31 mouse cellular contexts compared by ENCODE assay signal in genomic region chr9:108469845-108470244, GRCm38 (mm10). TPM values are rescaled to one million over a fixed set of nuclear protein-coding genes. Genes with fewer than 3 reads are reported as not detected.
DNase-seq lines count a peak whose midpoint lies in the region; ATAC-seq and TF ChIP-seq lines count a peak whose summit lies in the region.
"Had no signal": no experiment of that assay in that cellular context is flagged by ENCODE, and none has a peak within 500 bp of the region (broad histone marks: within the 10 kb centered on the region; RNA-seq: fewer than 3 reads in every experiment).

No protein-coding gene starts in this region.

- TF ChIP-seq POLR2A in heart, adult 2 months (IDR thresholded peaks at IDR 0.05; ENCODE audit: insufficient read depth, low read depth, low read length) = no peak
- peak; percentile 34; the same call in 1 of the 2 replicates for TF ChIP-seq POLR2A in testis, adult 2 months (IDR thresholded peaks at IDR 0.05; ENCODE audit: control insufficient read depth, low read depth, low read length)

- H3K27me3 ChIP-seq in heart, adult 2 months (ENCODE audit: control insufficient read depth, insufficient read depth, low read length) = no peaks in the 10 kb centered on the region
- H3K27me3 ChIP-seq in lung, embryonic 16.5 days (ENCODE audit: control insufficient read depth, insufficient read depth, low read depth, low read length) = no peaks in the 10 kb centered on the region
- H3K27me3 ChIP-seq in testis, adult 2 months (ENCODE audit: control insufficient read depth, insufficient read depth, low read length) = no peaks in the 10 kb centered on the region
- no peaks in the 10 kb centered on the region for H3K27me3 ChIP-seq in forebrain, embryonic 15.5 days
- H3K27me3 ChIP-seq: embryonic facial prominence, embryonic 15.5 days; heart, embryonic 15.5 days had no signal

- no peaks in the 10 kb centered on the region for H3K79me2 ChIP-seq in heart, adult 2 months (replicated peaks; ENCODE audit: control insufficient read depth, insufficient read depth, low read length)

- no peaks in the 10 kb centered on the region for H3K4me1 ChIP-seq in heart, adult 2 months (ENCODE audit: control insufficient read depth, insufficient read depth, low read length)
- peaks cover 4% of the 10 kb centered on the region for H3K4me1 ChIP-seq in lung, embryonic 16.5 days (replicated peaks; ENCODE audit: control insufficient read depth, insufficient read depth, low read length)
- H3K4me1 ChIP-seq in testis, adult 2 months (ENCODE audit: control insufficient read depth, insufficient read depth, low read length) = peaks cover 4% of the 10 kb centered on the region; the same call in 1 of the 2 replicates
- H3K4me1 ChIP-seq in forebrain, embryonic 15.5 days = no peaks in the 10 kb centered on the region
- H3K4me1 ChIP-seq: embryonic facial prominence, embryonic 15.5 days; forebrain, embryonic 10.5 days; heart, embryonic 15.5 days had no signal

- intact Hi-C loops in heart, adult 2 months (cut with DNase I) = no loop called here

- peak; percentile 70 for DNase-seq in heart, adult 11 months
- no peak for DNase-seq in heart, adult 2 months
- no peak for DNase-seq in lung, postnatal 14 days
- DNase-seq in testis, postnatal 10 days (ENCODE audit: low spot score) = no peak
- DNase-seq: adrenal gland, postnatal 10 days; B cell, adult 2 months; cerebellum, adult 11 months; cerebellum, adult 8-10 months; cerebellum, postnatal 14 days; embryo, embryonic 11 days; gastrocnemius, postnatal 36 days; heart, adult 18-20 months; heart, postnatal 14 days had no signal

- TF ChIP-seq CTCF in heart, adult 2 months (IDR thresholded peaks at IDR 0.05) = no peak
- TF ChIP-seq CTCF in testis, adult 2 months (IDR thresholded peaks at IDR 0.05; ENCODE audit: control insufficient read depth, insufficient read depth, insufficient replicate concordance, low read depth, low read length) = no peak

- 59% methylated on average over 4 of the region's 4 CpGs for WGBS in heart, adult 2 months
- 43% methylated on average over 4 of the region's 4 CpGs for WGBS in lung, embryonic 16.5 days
- 79% methylated on average over 4 of the region's 4 CpGs for WGBS in forebrain, embryonic 15.5 days

- no peak for ATAC-seq in lung, embryonic 16.5 days (ENCODE audit: low read depth)
- ATAC-seq in forebrain, embryonic 15.5 days (replicated peaks) = no peak
- ATAC-seq: CD4-positive, CD25-positive, alpha-beta regulatory T cell, adult 4 months; forebrain, embryonic 14.5 days had no signal

- H3K27ac ChIP-seq in heart, adult 2 months = no peak overlapping the region
- peak overlapping the region; percentile 33; the same call in 1 of the 2 replicates for H3K27ac ChIP-seq in lung, embryonic 16.5 days (ENCODE audit: low read length)
- peak overlapping the region; percentile 80 for H3K27ac ChIP-seq in testis, adult 2 months (ENCODE audit: control insufficient read depth, insufficient read depth, low read depth, low read length)
- no peak overlapping the region for H3K27ac ChIP-seq in forebrain, embryonic 15.5 days (replicated peaks)
- H3K27ac ChIP-seq: embryonic facial prominence, embryonic 15.5 days; forebrain, embryonic 10.5 days; heart, embryonic 15.5 days; hindbrain, embryonic 14.5 days had no signal

- no peak for TF ChIP-seq EP300 in heart, adult 2 months (IDR thresholded peaks at IDR 0.05; ENCODE audit: insufficient read depth, low read depth, low read length)

- no peaks in the 10 kb centered on the region for H3K9me3 ChIP-seq in lung, embryonic 16.5 days (ENCODE audit: control insufficient read depth, low read length)
- H3K9me3 ChIP-seq in forebrain, embryonic 15.5 days = no peaks in the 10 kb centered on the region
- H3K9me3 ChIP-seq: embryonic facial prominence, embryonic 15.5 days; forebrain, embryonic 10.5 days; G1E; heart, embryonic 15.5 days had no signal

- no peak overlapping the region for H3K4me2 ChIP-seq in lung, embryonic 16.5 days (ENCODE audit: low read depth, low read length)
- no peak overlapping the region for H3K4me2 ChIP-seq in forebrain, embryonic 15.5 days (replicated peaks)
- H3K4me2 ChIP-seq: embryonic facial prominence, embryonic 15.5 days; heart, embryonic 11.5 days; heart, embryonic 15.5 days; hindbrain, embryonic 14.5 days had no signal

- H3K36me3 ChIP-seq in heart, adult 2 months (ENCODE audit: control insufficient read depth, insufficient read depth, low read length) = no peaks in the 10 kb centered on the region
- H3K36me3 ChIP-seq in lung, embryonic 16.5 days (ENCODE audit: control insufficient read depth, insufficient read depth, low read length) = peaks cover 11% of the 10 kb centered on the region
- H3K36me3 ChIP-seq in testis, adult 2 months (ENCODE audit: control insufficient read depth, insufficient read depth, low read length) = no peaks in the 10 kb centered on the region
- peaks cover 22% of the 10 kb centered on the region for H3K36me3 ChIP-seq in forebrain, embryonic 15.5 days

- no peak overlapping the region for H3K9ac ChIP-seq in heart, adult 2 months (ENCODE audit: low read depth, low read length)
- H3K9ac ChIP-seq in lung, embryonic 16.5 days (ENCODE audit: low read length) = no peak overlapping the region
- no peak overlapping the region for H3K9ac ChIP-seq in forebrain, embryonic 15.5 days (replicated peaks)
- H3K9ac ChIP-seq: embryonic facial prominence, embryonic 15.5 days; heart, embryonic 15.5 days; hindbrain, embryonic 14.5 days had no signal

- H3K4me3 ChIP-seq in heart, adult 2 months = no peak overlapping the region
- H3K4me3 ChIP-seq in lung, embryonic 16.5 days (ENCODE audit: low read length) = no peak overlapping the region
- no peak overlapping the region for H3K4me3 ChIP-seq in testis, adult 2 months (ENCODE audit: control insufficient read depth, low read depth, low read length)
- H3K4me3 ChIP-seq in forebrain, embryonic 15.5 days = no peak overlapping the region
- H3K4me3 ChIP-seq: embryonic facial prominence, embryonic 15.5 days; erythroblast, embryonic 14.5 days; forebrain, embryonic 10.5 days; heart, embryonic 15.5 days had no signal

RNA-seq across cellular contexts. Expression of gene Klhdc8b, which starts 8.5 kb away (rescaled TPM):
- total RNA-seq in heart, adult 2 months (2021) = 1 to 10 TPM; 4.9 to 5.8 TPM
- polyA plus RNA-seq in heart, adult 2 months (2012; rRNA removed) = 21.5 and 26.6 TPM in 2 replicates
- polyA plus RNA-seq in lung, embryonic 16.5 days (2015; fragmentation: Nextera tagmentation; extraction: Ambion mirVana) = 76.6 and 89.7 TPM in 2 replicates
- 15.2 and 18.7 TPM in 2 replicates for polyA plus RNA-seq in testis, adult 2 months (2012; rRNA removed)
- polyA plus RNA-seq in forebrain, embryonic 15.5 days (2015; fragmentation: Nextera tagmentation; extraction: Ambion mirVana) = 55.7 and 62.2 TPM in 2 replicates

RNA-seq across cellular contexts. Expression of gene Ccdc71, which starts 9.5 kb away (rescaled TPM):
- 10 to 100 TPM; 22.5 to 26.6 TPM for total RNA-seq in heart, adult 2 months (2021)
- polyA plus RNA-seq in heart, adult 2 months (2012; rRNA removed) = 14.7 and 16.7 TPM in 2 replicates
- 50.7 and 58.0 TPM in 2 replicates for polyA plus RNA-seq in lung, embryonic 16.5 days (2015; fragmentation: Nextera tagmentation; extraction: Ambion mirVana)
- 19.4 and 20.6 TPM in 2 replicates for polyA plus RNA-seq in testis, adult 2 months (2012; rRNA removed)
- polyA plus RNA-seq in forebrain, embryonic 15.5 days (2015; fragmentation: Nextera tagmentation; extraction: Ambion mirVana) = 60.9 and 61.6 TPM in 2 replicates

RNA-seq across cellular contexts. Expression of gene Lamb2, which starts 9.7 kb away (rescaled TPM):
- total RNA-seq in heart, adult 2 months (2021) = 100 to 1,000 TPM; 326 to 360 TPM
- polyA plus RNA-seq in heart, adult 2 months (2012; rRNA removed) = 272 and 392 TPM in 2 replicates
- 86.0 and 95.5 TPM in 2 replicates for polyA plus RNA-seq in lung, embryonic 16.5 days (2015; fragmentation: Nextera tagmentation; extraction: Ambion mirVana)
- 23.3 and 24.3 TPM in 2 replicates for polyA plus RNA-seq in testis, adult 2 months (2012; rRNA removed)
- 15.7 and 18.8 TPM in 2 replicates for polyA plus RNA-seq in forebrain, embryonic 15.5 days (2015; fragmentation: Nextera tagmentation; extraction: Ambion mirVana)

RNA-seq across cellular contexts. Expression of gene Usp19, which starts 20.6 kb away (rescaled TPM):
- total RNA-seq in heart, adult 2 months (2021) = 10 to 100 TPM; 83.2 to 91.9 TPM
- 110 and 147 TPM in 2 replicates for polyA plus RNA-seq in heart, adult 2 months (2012; rRNA removed)
- 59.1 and 61.0 TPM in 2 replicates for polyA plus RNA-seq in lung, embryonic 16.5 days (2015; fragmentation: Nextera tagmentation; extraction: Ambion mirVana)
- 128 and 134 TPM in 2 replicates for polyA plus RNA-seq in testis, adult 2 months (2012; rRNA removed)
- polyA plus RNA-seq in forebrain, embryonic 15.5 days (2015; fragmentation: Nextera tagmentation; extraction: Ambion mirVana) = 90.1 and 95.4 TPM in 2 replicates

RNA-seq across cellular contexts. Expression of gene BC048562, which starts 33.6 kb away (rescaled TPM):
- not detected for total RNA-seq in heart, adult 2 months (2021)
- not detected in 2 replicates for polyA plus RNA-seq in heart, adult 2 months (2012; rRNA removed)
- polyA plus RNA-seq in lung, embryonic 16.5 days (2015; fragmentation: Nextera tagmentation; extraction: Ambion mirVana) = not detected in 2 replicates
- 91.8 and 100 TPM in 2 replicates for polyA plus RNA-seq in testis, adult 2 months (2012; rRNA removed)
- polyA plus RNA-seq in forebrain, embryonic 15.5 days (2015; fragmentation: Nextera tagmentation; extraction: Ambion mirVana) = not detected in 2 replicates
- total RNA-seq: adrenal gland, postnatal 10 days; adrenal gland, postnatal 4 days; common myeloid progenitor, adult 5-6 weeks; gastrocnemius, adult 8-10 months; gastrocnemius, postnatal 36 days; heart, adult 18-20 months; heart, postnatal 14 days; hematopoietic stem cell, adult 5-6 weeks had no signal
- polyA plus RNA-seq: brain, embryonic 14.5 days; CD4-positive, CD25-positive, alpha-beta regulatory T cell, adult 4 months; embryonic facial prominence, embryonic 11.5 days; embryonic facial prominence, embryonic 15.5 days; erythroblast, embryonic 14.5 days; forebrain, embryonic 10.5 days; forebrain, embryonic 14.5 days; heart, embryonic 11.5 days; heart, embryonic 15.5 days; hindbrain, embryonic 14.5 days had no signal

Comparison
In these comparisons a context has a peak if more than half of its experiments do, and no peak if none do; other contexts are left out.
1. H3K27ac ChIP-seq: peak in lung, embryonic 16.5 days (single experiment) and testis, adult 2 months (single experiment); none in heart, adult 2 months (single experiment) and forebrain, embryonic 15.5 days (single experiment).